Mouse (Mus musculus): ENCODE results near the gene Klk15.
"Not testable (repeated sequence)": the region's sequence is repeated elsewhere in the genome, so short reads cannot be mapped to it uniquely, and the experiment has no call there.

Klk15 gene

GRCm38 (mm10) chr7:43933440-43933839 lies at the start of gene Klk15:
Gene Klk15, plus strand, starts transcription at chr7:43933740.
- no peak for DNase-seq

DNA sequence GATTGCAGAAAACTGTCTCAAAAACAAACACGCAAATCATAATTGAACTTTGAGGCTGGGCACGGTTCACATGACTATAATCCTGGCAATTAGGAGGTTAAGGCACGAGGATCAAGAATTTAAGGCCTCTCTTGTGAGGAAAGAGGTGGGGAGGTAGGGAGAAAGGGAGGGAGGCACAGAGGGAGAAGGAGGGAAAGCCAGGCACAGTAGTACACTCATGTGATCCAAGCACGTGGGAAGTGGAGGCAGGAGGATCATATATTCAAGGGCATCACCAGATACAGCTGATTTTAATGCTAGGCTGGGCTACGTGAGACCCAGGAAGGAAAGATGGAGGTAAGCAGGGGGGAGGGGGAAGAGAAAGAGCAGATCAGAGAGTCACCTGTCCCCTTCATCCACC lies 42.2 kb upstream of the Klk15 start:
- DNase-seq = no peak

DNA sequence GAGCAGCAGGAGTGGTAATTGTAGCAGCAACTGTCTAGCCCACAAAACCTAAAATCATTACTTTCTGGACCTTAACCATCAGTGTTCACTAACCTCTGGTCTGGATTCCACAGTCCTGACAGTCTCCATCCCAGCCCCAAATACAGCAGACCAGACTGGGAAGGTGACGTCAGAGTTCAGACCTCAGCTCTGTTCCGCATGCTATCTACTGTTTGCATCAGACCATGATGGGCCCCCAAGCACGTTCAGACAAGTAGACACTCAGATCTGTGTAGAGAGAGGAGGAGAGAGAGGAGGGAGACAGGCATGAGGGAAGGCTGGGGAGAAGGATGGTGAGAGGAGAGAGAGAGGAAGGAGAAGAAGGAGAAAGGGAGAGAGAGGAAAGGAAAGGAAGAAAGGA lies 41.8 kb upstream of the Klk15 start:
- no peak for DNase-seq

- DNase-seq = peak; percentile 66
These were observed 38.7 kb upstream of the Klk15 start for GRCm38 (mm10) chr7:43894836-43895235.

- DNase-seq = no peak
These were observed 18.7 kb upstream of the Klk15 start for GRCm38 (mm10) chr7:43914821-43915220.

DNA sequence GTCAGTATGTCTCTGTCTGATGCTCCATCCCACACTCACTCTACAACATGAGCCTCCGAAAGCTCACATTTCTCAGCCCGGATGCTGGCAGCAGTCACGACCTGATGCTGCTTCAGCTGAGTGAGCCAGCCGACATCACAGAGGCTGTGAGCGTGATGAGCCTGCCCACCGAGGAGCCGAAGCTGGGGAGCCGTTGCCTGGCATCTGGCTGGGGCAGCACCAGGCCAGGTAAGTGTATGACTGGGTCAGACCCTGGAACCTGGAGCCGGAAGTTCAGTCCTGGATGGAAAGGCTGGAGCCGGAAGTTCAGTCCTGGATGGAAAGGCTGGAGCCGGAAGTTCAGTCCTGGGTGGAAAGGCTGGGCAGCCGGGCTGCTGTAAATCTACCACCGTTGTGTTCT lies 15.1 kb upstream of the Klk15 start:
- no peak for DNase-seq

DNA sequence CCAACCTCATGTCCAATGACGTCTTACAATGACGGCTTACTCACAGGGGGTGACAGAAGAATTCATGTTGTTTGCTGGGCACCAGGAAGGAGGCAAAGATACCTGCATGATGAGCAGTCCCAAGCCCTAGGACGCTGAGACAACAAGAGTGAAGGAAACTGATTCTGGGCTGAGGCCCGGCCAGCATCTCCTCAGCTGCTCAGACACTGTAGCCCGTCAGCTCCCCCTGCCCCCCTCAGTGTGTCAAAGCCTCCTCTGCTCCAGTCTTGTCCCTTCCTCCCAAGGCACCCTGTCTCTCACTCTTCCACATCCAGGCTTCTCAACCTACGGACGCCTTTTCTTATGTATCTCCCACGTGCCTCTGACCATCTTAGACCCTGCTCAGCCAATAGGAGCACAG lies 14.7 kb upstream of the Klk15 start:
- DNase-seq = no peak

- DNase-seq = peak; percentile 31
These were observed 13.7 kb upstream of the Klk15 start for GRCm38 (mm10) chr7:43919559-43920451.

DNA sequence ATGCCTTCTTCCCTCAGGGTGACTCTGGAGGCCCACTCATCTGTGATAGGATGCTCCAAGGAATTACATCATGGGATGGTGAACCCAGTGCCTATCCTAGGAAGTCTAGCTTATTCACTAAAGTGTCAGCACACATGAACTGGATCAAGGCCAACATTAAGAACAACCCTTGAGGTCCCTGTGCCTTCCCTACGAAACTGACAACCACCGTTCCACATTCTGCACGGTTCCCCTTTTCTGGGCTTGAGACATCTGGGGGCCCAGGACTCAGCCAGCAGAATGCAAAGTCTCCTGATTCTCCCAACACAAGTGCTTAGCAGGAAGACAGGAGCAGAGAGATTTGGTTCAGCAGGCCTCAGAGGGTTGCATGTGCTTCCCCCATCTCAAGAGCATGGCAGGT lies 13.0 kb upstream of the Klk15 start:
- no peak for DNase-seq

DNA sequence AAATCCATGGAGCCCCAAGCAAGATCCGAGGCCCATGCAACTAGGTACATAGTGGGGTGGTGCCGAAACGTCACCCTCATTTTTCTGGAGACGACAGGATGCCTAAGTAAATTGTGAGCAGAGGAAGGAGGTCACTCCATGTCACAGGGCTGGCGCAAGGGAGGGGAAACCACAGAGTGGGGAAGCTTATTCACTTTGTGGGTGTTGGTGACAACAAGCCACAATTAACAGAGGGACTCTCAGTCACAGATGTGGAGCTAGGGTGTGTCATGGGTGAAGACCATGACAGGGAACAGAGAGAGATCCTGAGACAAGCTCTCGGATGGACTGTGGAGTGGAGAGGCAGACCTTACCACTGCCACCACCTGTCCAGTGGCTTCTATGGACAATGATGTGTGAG lies 12.5 kb upstream of the Klk15 start:
- no peak for DNase-seq

DNA sequence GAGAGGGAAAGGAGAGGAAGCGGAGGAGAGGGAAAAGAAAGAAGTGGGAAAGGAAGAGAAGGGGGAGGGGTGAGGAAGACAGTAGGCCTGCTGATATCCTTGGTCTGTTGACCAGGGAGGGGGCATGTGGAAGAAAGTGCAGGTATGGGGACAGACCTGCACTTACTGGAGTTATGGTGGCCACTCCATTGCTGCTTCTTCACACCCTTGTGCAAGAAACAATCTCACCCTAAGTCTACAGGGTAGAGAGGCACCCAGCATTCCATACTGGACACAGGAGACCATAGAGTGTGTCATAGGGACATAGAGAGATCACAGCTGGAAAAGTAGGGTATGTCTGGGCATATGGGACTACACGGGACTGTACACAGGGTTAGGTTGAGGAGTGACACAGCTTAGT lies 11.6 kb upstream of the Klk15 start:
- no peak for DNase-seq

GRCm38 (mm10) chr7:43925985-43926384 lies 7.6 kb upstream of the Klk15 start:
- no peak for DNase-seq

DNA sequence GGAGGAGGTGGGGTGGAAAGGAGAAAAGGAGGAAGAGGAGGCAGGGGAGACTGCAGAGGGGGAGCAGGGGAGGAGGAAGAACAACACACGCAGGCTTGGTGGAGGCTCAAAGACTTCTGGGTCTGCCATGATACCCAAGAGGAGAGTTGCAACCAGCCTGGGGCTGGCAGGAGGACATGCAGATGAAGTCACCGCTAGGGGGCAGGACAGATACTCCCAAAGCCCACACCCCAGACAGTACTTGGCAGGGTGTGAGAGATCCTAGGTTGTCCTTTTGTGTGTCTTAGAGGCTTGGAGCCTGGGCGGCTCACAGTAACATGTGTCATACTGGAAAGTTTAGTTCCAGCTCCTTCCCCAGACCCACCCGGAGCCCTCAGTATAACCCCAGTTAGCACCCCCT lies 5.0 kb upstream of the Klk15 start:
- DNase-seq = peak; percentile 2

- DNase-seq = no peak
These were observed 1.2 kb upstream of the Klk15 start for GRCm38 (mm10) chr7:43932337-43932736.

GRCm38 (mm10) chr7:43934747-43935146 lies 1.2 kb downstream of the Klk15 start:
- no peak for DNase-seq

- DNase-seq = no peak
These were observed 3.0 kb downstream of the Klk15 start for GRCm38 (mm10) chr7:43936551-43936950.

- not testable (repeated sequence) for DNase-seq
These were observed 8.8 kb downstream of the Klk15 start for GRCm38 (mm10) chr7:43942293-43942692.

DNA sequence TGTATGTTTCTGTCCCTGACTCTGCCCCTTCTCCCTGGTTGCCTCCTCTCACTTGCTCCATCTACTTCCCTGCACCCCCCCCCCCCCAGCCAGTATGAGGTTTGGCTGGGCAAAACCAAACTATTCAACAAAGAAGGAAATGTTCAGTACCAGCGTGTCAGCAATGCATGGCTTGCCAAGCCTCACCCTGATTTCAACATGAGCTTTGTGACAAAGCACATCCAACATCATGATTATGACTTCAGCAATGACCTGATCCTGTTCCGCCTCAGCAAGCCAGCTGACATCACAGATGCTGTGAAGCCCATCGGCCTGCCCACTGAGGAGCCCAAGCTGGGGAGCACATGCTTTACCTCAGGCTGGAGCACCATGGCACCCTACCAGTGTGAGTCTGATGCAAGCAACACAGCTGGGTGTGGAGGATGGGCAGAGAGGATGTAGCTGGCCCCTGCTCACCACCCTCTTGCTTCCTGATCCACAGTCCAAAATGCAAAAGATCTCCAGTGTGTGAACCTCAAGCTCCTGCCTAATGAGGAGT lies 11.3 kb downstream of the Klk15 start:
- DNase-seq = no peak

GRCm38 (mm10) chr7:43950364-43950763 lies 16.8 kb downstream of the Klk15 start, which contains the start of gene Klk1b8:
Gene Klk1b8, plus strand, starts transcription at chr7:43950664.
- no peak for DNase-seq

- no peak for DNase-seq
These were observed 19.2 kb downstream of the Klk15 start for GRCm38 (mm10) chr7:43952703-43953102.

- DNase-seq = no peak
These were observed 32.9 kb downstream of the Klk15 start, which contains the start of gene Klk1b1 for GRCm38 (mm10) chr7:43966451-43966850. Gene Klk1b1, plus strand, starts transcription at chr7:43966751.

DNA sequence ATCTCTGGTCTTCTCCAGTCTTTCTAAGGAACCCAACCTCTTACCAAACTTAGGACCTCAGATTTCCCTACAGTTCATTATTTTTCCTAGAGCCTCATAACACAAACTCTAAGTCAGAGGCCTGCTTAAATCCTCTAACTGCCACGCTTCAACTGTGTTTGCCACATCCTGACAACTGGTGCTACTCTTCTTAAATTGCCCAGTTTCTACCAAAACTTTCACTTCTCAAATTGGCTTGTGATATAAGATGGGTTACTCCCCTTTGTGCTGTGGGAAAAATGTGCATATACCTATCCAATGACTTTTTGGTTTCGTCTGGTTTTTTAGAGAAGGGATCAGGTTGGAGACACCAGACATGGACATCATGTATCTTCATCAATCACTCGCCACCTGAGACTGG lies 33.5 kb downstream of the Klk15 start:
- no peak for DNase-seq

DNA sequence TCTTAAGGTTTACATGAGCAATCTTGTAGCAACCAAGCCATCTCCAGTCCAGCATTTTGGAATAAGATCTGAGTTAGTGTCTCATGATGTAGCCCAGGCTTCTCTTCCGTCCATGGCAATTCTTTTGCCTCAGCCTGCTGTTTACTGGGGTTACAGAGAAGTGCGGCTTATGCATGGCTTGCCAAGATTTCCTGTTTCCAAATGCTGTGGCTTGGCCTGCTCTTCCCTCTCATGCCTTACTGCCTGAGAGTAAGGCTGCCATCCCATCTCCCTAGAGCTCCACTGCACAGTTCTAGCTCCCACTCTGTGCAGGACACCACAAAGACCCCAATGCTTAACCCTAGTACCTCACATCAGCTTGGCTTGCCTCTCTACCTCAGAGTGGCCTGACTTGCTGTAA lies 34.1 kb downstream of the Klk15 start:
- no peak for DNase-seq

DNA sequence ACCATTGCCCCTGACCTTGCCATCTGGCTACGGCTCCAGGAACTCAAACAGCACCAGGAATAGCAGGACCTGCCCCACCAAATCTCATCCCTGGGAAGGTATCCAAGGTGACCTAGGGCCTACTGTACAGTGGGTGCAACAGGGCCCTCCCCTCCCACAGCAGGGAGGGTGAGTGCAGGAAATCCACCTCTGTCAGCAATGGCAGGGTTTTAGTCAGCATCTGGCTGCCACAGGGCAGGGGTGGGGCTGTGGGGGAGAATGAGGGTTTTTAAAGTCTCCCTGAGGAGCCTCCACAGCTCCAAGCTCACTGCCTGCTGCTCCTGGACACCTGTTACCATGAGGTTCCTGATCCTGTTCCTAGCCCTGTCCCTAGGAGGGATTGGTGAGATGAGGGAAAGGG lies 42.2 kb downstream of the Klk15 start, which contains the start of gene Klk1b9:
Gene Klk1b9 (plus strand): TSS at position 301 of the 400 bp plus-strand sequence.
- DNase-seq = not testable (repeated sequence)
